Mouse (Mus musculus) cerebellum, postnatal 14 days (tissue): ENCODE data around the gene Krtap1-3.
"Not testable (repeated sequence)": the region's sequence is repeated elsewhere in the genome, so short reads cannot be mapped to it uniquely, and the experiment has no call there.

ENCODE experiments used
- DNase-seq, 2 experiments: peaks; one replicate each; pipeline ENCODE4 v3.0.0; 2021; ENCODE audit warnings: mixed read lengths in 2 of 2

Krtap1-3 gene

DNA sequence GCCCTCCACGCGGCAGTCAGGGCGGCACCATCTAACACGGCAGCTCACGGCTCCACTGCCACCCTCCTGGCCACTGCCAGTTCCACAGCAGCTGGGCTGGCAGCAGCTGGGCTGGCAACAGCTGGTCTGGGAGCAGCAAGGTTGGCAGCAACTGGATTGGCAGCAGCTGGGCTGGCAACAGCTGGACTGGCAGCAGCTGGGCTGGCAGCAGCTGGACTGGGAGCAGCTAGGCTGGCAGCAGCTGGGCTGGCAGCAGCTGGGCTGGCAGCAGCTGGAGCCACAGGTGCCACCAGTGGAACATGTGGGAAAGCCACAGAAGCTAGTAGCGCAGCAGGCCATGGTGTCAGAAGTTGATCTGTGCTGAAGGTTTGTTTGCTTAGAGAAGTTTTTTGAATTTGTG lies at the start of gene Krtap1-3:
Gene Krtap1-3, minus strand, starts transcription at position 359 of the 400 bp plus-strand sequence.
- no peak for DNase-seq

GRCm38 (mm10) chr11:99640926-99641325 lies 49.8 kb upstream of the Krtap1-3 start:
- DNase-seq, result no peak

DNA sequence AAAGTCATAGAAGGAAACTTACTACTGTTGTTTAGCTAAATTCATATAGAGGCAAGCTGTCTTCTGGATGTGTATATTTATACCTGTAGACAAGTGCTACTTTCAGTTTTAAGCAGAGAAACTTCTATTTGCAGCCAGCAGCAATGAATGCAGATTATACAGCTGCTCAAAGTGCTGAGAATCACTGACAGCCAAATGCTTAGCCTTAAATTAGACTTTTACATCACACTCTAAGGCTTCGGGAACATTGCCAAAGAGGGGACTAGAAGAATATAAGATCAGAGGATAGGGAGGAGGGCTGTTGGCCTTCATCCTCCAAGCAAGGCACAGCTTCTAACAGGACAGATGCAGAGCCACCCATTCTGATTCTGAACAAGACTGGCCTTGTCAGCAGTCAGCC lies 45.9 kb upstream of the Krtap1-3 start:
- DNase-seq, result no peak

DNA sequence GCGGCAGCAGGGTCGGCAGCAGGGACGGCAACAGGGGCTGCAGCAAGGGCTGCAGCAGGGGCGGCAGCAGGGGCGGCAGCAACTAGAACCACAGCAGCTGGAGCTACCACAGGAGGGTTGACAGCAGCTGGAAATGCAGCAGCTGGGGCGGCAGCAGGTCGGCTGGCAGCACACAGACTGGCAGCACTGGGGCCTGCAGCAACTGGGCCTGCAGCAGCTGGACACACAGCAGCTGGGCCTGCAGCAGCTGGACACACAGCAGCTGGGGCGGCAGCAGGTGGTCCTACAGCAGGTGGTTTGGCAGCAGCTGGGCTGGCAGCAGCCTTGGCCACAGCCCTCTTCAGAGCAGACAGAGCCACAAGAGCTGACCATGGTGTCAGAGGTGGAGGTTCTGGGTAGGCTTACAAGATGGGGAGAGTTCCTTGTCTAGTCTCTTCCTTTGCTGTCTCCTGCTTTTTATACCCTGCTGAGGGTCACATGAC lies 43.6 kb upstream of the Krtap1-3 start, which contains the start of gene Krtap4-2:
Gene Krtap4-2, minus strand, starts transcription at position 432 of the 482 bp plus-strand sequence.
- DNase-seq, result no peak

DNA sequence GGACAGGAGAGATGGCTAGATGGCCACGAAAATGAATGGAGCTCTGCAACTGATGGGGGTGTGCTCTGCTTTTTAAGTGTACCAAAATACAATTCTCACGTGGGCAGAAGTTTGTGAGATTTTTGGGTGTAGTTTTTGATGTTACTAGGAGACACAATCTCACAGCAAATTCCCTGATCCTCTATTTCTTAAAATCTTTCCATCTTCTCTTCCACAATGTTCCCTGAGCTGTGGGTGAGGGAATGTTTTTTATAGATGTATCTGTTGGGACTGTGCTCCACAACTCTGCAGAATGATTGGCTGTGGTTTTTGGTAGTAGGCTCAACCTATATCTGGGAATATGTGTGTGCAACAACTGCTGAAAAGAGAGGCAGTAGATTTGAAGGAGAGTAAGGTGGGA lies 42.2 kb upstream of the Krtap1-3 start:
- DNase-seq, result no peak

GRCm38 (mm10) chr11:99630890-99631289 lies 39.8 kb upstream of the Krtap1-3 start:
- DNase-seq, result no peak

- no peak for DNase-seq
Measured at GRCm38 (mm10) chr11:99628138-99628537, 37.0 kb upstream of the Krtap1-3 start, which contains the start of gene Krtap4-1. Gene Krtap4-1, minus strand, starts transcription at chr11:99628238.

GRCm38 (mm10) chr11:99620335-99620734 lies 29.2 kb upstream of the Krtap1-3 start, which contains the start of gene Gm11562:
Gene Gm11562, minus strand, starts transcription at chr11:99620435.
- no peak for DNase-seq

GRCm38 (mm10) chr11:99614796-99615363 lies 23.7 kb upstream of the Krtap1-3 start, which contains the start of gene Krtap2-4:
Gene Krtap2-4, minus strand, starts transcription at chr11:99614846.
- no peak for DNase-seq

- DNase-seq, result not testable (repeated sequence)
Measured at GRCm38 (mm10) chr11:99610089-99610488, 18.9 kb upstream of the Krtap1-3 start, which contains the start of gene Gm11937. Gene Gm11937, minus strand, starts transcription at chr11:99610189.

GRCm38 (mm10) chr11:99609126-99609525 lies 18.0 kb upstream of the Krtap1-3 start:
- DNase-seq, result peak; percentile 4 to 25

- not testable (repeated sequence) for DNase-seq
Measured at GRCm38 (mm10) chr11:99603208-99603607, 12.1 kb upstream of the Krtap1-3 start, which contains the start of gene Gm11938. Gene Gm11938, minus strand, starts transcription at chr11:99603308.

DNA sequence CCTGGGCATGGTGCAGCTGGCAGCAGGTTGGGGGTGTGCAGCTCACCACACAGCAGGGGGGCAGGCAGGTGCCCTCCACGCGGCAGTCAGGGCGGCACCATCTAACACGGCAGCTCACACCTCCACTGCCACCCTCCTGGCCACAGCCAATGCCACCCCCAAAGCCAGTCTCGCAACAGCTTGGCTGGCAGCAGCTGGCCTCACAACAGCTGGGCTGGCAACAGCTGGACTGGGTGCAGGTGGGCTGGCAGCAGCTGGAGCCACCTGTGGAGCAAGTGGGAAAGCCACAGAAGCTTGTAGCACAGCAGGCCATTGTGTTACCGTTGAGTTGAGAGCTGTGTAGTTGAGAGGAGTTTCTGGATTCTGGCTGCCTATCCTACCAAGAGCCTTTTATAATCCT lies 6.6 kb upstream of the Krtap1-3 start, which contains the start of gene Krtap9-3:
Gene Krtap9-3, minus strand, starts transcription at position 364 of the 400 bp plus-strand sequence.
- not testable (repeated sequence) for DNase-seq

- no peak for DNase-seq
Measured at GRCm38 (mm10) chr11:99585096-99585495, 6.0 kb downstream of the Krtap1-3 start.

- DNase-seq, result no peak
Measured at GRCm38 (mm10) chr11:99583245-99583704, 7.9 kb downstream of the Krtap1-3 start, which contains the start of gene Krtap1-4. Gene Krtap1-4, minus strand, starts transcription at chr11:99583654.

- DNase-seq, result no peak
Measured at GRCm38 (mm10) chr11:99581564-99581963, 9.6 kb downstream of the Krtap1-3 start.

DNA sequence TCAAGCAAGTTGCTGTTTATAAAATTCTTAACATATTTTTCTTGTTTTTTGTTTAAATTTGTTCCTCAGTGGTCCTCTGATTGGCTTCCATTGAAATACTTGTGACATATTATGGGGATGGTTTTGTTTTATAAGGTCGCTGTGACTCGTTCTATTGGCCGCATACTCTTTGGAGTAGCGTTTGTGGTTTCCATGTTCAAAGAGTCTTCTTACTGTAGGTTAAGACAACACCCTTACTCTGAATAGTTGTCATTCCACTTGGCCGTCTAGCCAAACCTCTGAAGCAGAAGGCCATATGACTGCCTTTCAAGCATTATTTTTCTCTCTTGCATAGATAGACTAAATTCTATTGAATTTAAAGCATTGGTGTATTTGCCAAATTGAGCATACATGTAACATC lies 10.1 kb downstream of the Krtap1-3 start:
- DNase-seq, result no peak

- no peak for DNase-seq
Measured at GRCm38 (mm10) chr11:99580636-99581035, 10.5 kb downstream of the Krtap1-3 start, which contains the start of gene Krtap1-5. Gene Krtap1-5, minus strand, starts transcription at chr11:99581016.

- peak; percentile 86 to 88 for DNase-seq
Measured at GRCm38 (mm10) chr11:99574106-99574505, 17.0 kb downstream of the Krtap1-3 start.

DNA sequence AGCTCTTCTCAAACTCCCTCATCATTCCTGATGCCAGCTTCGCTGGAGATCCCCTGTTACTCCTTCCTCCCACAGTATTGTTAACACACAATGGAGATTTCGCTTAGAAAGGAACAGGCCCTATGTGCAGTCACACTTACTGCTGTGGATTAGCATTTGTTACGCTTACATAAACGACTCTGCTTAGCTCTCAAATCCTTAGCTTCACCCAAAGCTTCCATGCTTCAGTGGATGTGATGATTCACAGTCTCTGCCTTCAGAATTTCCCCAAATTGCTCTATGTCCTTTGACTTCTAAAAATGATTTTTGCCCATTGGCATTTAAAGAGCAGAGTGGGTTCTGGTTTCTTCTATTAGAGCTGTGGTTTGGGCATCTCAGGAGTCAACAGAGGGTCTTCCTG lies 18.0 kb downstream of the Krtap1-3 start:
- DNase-seq, result no peak

DNA sequence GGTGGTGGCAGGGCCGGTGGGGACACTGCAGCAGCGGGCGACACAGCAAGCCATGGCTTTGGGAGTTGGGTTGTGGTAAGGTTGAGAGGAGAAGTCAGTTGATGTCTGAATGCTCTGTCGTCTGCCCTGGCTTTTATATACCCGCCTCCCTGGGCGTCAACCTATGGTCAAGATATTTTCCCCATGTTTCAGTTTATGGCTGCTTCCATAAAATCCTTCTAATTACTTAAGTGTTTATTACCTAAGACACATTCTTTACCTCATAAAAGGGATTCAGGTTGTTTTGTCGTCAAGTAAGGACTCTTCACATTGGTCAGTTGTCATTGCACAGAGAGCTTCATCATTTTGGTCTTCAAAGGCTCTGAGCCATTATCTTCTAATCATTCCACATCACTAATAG lies 24.6 kb downstream of the Krtap1-3 start, which contains the start of gene Krtap3-1:
Gene Krtap3-1, minus strand, starts transcription at position 101 of the 400 bp plus-strand sequence.
- no peak for DNase-seq

- DNase-seq, result no peak
Measured at GRCm38 (mm10) chr11:99562580-99562979, 28.6 kb downstream of the Krtap1-3 start.

- no peak for DNase-seq
Measured at GRCm38 (mm10) chr11:99559366-99559765, 31.8 kb downstream of the Krtap1-3 start, which contains the start of gene Gm11939. Gene Gm11939, minus strand, starts transcription at chr11:99559466.
